Mouse (Mus musculus): ENCODE results near the gene Ifi208. TPM values are rescaled to one million over a fixed set of nuclear protein-coding genes. Genes with fewer than 3 reads are reported as not detected.
"Not testable (repeated sequence)": the region's sequence is repeated elsewhere in the genome, so short reads cannot be mapped to it uniquely, and the experiment has no call there.

Ifi208 gene
- 0.07 TPM in 1 of 2 replicates, not detected in the other for polyA plus RNA-seq (2016; fragmentation: Nextera tagmentation; extraction: Ambion mirVana)

DNA sequence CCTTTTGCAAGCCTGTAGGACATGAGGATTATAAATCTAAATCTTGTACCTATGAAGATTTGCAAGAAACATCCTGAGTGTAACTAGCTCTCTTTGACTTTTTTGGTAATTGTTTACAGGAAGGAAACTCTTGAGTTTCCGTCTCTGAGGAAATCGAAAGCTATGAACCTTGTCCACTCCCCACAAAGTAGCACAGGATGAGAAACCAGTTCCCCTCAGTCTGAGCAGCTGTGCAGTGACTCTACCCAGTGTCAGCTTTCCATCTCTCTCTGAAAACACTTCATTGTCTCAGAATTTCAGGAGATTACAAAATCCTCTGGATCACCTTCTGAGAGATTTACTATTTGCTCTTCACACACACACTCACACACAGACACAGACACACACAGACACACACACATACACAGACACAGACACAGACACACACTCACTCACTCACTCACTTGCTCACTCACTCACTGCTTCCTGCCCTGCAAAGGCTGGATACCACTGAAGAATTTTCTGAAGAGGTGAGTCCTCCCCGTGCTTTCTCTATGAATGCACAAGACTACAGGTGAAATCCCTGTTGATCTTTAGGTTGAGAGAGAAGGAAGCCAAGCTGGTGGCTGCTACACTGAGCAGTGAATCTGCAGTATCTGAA is at the start of gene Ifi208:
Ifi208 (plus strand) TSS at position 218 of the 640 bp plus-strand sequence.
- 45% methylated on average over 3 of the region's 3 CpGs for WGBS
- not testable (repeated sequence) for H3K27me3 ChIP-seq (replicated peaks; ENCODE audit: low read depth, poor library complexity, severe bottlenecking); H3K36me3 ChIP-seq (replicated peaks); H3K4me3 ChIP-seq; DNase-seq (ENCODE audit: low spot score); H3K9me3 ChIP-seq; H3K27ac ChIP-seq (replicated peaks); H3K4me1 ChIP-seq

DNA sequence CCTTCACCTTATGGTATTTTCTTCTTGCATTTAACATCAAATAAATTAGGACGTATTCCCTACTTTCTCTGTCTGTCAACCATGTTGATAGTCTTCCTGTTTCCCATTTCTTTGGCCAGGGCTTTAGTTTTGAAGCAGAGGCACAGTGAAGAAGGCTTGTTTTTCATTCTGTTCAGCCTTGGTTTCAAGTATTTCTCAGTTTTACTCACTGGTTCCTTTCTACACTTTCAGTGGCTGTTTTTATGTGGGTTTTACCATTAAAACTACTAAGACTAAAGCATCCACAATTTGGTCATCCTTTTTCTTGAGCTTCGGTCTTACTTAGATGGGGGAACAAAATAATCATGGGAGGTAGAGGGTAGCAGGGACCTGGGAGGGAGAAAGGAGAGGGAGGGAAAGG is 49.4 kb upstream of the Ifi208 start:
- Histone ChIP-seq H3K4me1 (no peaks in the 10 kb centered on the region), H3K36me3 (replicated peaks) (no peaks in the 10 kb centered on the region), H3K27me3 (replicated peaks; ENCODE audit: low read depth, poor library complexity, severe bottlenecking) (no peaks in the 10 kb centered on the region), H3K4me3 (no peak overlapping the region), H3K27ac (replicated peaks) (no peak overlapping the region), H3K9me3 (no peaks in the 10 kb centered on the region)
- WGBS, result 92% methylated on average over 2 of the region's 2 CpGs
- DNase-seq (ENCODE audit: low spot score), result no peak

DNA sequence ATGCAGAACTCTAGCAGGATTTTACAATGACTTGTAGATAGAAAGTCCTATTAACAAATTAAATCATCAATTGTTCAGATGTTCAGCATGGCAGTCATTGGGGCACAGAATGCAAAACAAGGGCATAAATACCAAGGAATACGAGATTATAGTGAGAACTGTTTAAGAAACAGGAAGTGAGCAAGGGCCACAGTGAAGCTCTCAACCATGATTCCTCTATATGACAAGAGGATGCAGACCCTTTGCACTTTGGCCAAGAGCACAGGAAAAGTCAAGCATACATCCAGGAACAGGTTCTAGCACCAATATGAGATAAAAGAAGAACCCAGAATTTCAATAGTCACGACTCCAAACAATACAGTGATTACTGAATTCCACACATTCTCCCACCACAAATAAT is 46.8 kb upstream of the Ifi208 start:
- no peak overlapping the region for H3K4me3 ChIP-seq
- no peaks in the 10 kb centered on the region for H3K36me3 ChIP-seq (replicated peaks)
- H3K9me3 ChIP-seq, result no peaks in the 10 kb centered on the region
- DNase-seq (ENCODE audit: low spot score), result no peak
- H3K27me3 ChIP-seq (replicated peaks; ENCODE audit: low read depth, poor library complexity, severe bottlenecking), result no peaks in the 10 kb centered on the region
- H3K27ac ChIP-seq (replicated peaks), result no peak overlapping the region
- H3K4me1 ChIP-seq, result no peaks in the 10 kb centered on the region
- WGBS, result 78% methylated on average over 2 of the region's 2 CpGs

DNA sequence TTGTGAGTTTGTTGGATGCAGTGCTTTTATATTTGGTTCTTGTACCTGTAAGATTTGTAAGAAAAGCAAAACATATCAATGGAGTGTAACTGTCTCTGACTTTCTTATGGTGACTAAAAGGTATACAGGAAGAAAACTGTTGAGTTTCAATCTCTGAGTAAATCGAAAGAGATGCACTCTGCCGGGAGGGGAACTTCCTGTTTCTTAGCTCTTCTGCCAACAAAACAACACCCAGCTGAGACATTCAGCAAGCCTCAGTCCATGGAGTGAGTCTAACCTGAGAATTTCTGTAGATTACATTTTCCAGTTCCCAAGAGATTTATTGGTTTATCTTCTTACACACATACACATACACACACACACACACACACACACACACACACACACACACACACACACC is 42.9 kb upstream of the Ifi208 start, which contains the start of gene Ifi209:
Ifi209 (plus strand) TSS at position 296 of the 400 bp plus-strand sequence.
- H3K4me3 ChIP-seq; H3K27me3 ChIP-seq (replicated peaks; ENCODE audit: low read depth, poor library complexity, severe bottlenecking); H3K4me1 ChIP-seq; H3K27ac ChIP-seq (replicated peaks); H3K9me3 ChIP-seq; H3K36me3 ChIP-seq (replicated peaks); DNase-seq (ENCODE audit: low spot score): not testable (repeated sequence)
- 80% methylated on average over 2 of the region's 2 CpGs for WGBS

DNA sequence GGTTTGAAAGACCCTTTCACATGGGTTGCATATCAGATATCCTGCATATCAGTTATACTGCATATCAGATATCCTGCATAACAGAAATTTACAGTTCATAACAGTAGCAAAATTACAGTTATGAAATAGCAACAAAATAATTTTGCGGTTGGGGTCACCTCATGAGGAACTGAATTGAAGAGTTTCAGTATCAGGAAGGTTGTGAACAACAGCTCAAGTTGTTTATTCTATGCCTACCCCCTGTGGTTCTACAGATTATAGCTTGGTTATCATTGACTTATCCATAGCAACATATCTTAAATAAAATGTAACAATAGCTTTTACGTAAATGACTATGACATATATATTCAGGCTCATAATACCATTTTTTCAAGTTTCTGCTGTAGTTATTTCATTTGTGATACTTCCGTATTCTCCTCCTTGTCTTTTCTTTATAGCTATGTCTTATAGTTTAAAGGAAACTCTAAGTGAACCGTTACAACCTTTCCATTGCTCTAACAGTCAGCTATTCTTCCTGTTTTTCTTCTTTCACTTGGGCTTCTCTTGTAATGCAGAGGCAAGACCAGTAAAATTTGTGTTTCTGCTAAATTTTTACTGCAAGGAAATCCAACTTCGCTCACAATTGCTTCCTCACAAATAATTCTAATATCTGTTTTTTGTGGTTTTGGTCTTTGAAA is 39.4 kb upstream of the Ifi208 start:
- no peaks in the 10 kb centered on the region for H3K4me1 ChIP-seq
- WGBS, result 89% methylated on average over 5 of the region's 5 CpGs
- no peak overlapping the region for H3K27ac ChIP-seq (replicated peaks)
- H3K27me3 ChIP-seq (replicated peaks; ENCODE audit: low read depth, poor library complexity, severe bottlenecking), result no peaks in the 10 kb centered on the region
- no peak for DNase-seq (ENCODE audit: low spot score)
- H3K4me3 ChIP-seq, result no peak overlapping the region
- H3K9me3 ChIP-seq, result no peaks in the 10 kb centered on the region
- H3K36me3 ChIP-seq (replicated peaks), result no peaks in the 10 kb centered on the region

DNA sequence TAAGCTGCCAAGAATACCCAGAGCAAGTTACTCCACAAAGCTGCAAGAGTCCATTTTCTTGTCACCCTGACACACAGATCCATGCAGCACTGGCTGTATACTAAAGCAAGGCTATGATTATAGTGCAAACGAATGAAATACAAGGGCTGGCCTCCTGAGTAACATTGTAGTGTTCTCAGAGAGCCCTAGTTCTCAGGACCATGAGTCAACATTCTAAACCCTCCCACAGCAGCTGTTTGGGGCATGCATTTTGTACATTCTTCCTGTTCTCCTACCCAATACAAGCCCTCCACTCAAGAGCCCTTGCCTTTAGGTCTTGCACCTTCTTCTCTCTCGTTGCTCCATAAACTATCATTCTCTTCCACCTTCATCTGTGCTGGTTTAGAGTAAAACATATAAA is 28.1 kb upstream of the Ifi208 start:
- H3K27ac ChIP-seq (replicated peaks), result no peak overlapping the region
- H3K9me3 ChIP-seq, result no peaks in the 10 kb centered on the region
- H3K36me3 ChIP-seq (replicated peaks), result no peaks in the 10 kb centered on the region
- H3K27me3 ChIP-seq (replicated peaks; ENCODE audit: low read depth, poor library complexity, severe bottlenecking), result no peaks in the 10 kb centered on the region
- WGBS, result 84% methylated on average over 2 of the region's 2 CpGs
- H3K4me1 ChIP-seq, result no peaks in the 10 kb centered on the region
- H3K4me3 ChIP-seq, result no peak overlapping the region
- DNase-seq (ENCODE audit: low spot score), result no peak

DNA sequence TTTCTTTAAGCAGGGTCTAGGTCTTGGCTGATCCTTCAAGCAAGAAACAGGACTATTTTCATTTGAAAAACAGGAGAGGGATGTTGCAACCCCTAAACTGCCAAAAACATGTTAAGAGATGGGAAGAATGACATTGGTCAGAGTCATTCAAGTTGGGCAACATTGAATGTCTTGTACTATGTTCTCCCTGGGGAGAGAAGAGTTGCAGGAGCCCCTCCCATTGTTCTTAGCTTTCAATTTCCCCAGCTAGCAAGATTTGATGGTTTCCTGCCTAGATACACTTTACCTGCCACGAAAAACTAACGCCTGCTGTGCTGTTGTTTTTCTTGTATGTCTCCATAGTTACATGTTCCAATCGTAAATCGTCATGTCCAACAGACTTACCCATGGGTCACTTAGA is 15.5 kb upstream of the Ifi208 start:
- Histone ChIP-seq H3K36me3 (replicated peaks) (no peaks in the 10 kb centered on the region), H3K27ac (replicated peaks) (no peak overlapping the region), H3K27me3 (replicated peaks; ENCODE audit: low read depth, poor library complexity, severe bottlenecking) (no peaks in the 10 kb centered on the region), H3K9me3 (no peaks in the 10 kb centered on the region), H3K4me3 (no peak overlapping the region), H3K4me1 (no peaks in the 10 kb centered on the region)
- 84% methylated on average over 4 of the region's 4 CpGs for WGBS
- DNase-seq (ENCODE audit: low spot score), result no peak

DNA sequence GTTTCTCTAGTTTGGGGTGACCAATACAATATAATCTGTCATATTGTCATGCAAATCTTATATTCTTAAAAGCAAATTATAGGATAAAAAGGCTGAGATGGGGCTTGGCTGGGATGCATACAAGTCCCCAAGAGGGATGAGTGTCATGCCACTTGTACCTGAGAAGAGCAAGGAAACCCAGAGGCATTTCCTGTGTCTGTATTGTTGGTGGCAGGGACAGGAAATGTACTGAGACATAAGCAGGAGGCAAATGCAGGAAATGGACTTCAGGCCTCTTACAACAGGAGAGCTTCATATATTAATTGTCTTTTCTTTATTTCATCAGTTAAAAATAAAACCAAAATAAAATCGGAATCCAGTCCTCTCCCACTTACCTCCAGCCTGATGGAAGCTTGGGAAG is 5.1 kb downstream of the Ifi208 start:
- not testable (repeated sequence) for H3K36me3 ChIP-seq (replicated peaks); H3K4me3 ChIP-seq; H3K27me3 ChIP-seq (replicated peaks; ENCODE audit: low read depth, poor library complexity, severe bottlenecking); H3K9me3 ChIP-seq; H3K27ac ChIP-seq (replicated peaks); DNase-seq (ENCODE audit: low spot score); H3K4me1 ChIP-seq
- WGBS, result 85% methylated on average over 1 of the region's 1 CpGs

DNA sequence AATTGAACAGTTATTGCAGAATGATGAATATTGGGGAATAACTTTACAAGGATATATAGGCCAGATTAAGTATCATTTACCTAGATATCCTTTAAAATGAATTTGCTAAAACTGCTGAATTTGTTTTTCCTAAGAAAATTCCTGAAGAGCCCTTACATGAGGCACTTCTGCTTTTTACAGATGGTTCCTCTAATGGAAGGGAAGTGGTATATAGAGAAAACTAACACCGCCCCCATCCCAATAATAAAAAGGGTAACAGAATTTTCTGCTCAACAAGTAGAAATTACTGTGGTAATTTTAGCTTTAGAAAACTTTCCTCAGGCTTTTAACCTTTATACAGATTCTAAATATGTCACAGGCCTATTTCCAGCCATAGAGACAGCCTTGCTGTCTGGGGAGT is 20.8 kb downstream of the Ifi208 start:
- 92% methylated on average over 1 of the region's 1 CpGs for WGBS
- no peak for DNase-seq (ENCODE audit: low spot score)
- Histone ChIP-seq H3K9me3 (no peaks in the 10 kb centered on the region), H3K27me3 (replicated peaks; ENCODE audit: low read depth, poor library complexity, severe bottlenecking) (no peaks in the 10 kb centered on the region), H3K4me3 (no peak overlapping the region), H3K4me1 (no peaks in the 10 kb centered on the region), H3K36me3 (replicated peaks) (no peaks in the 10 kb centered on the region), H3K27ac (replicated peaks) (no peak overlapping the region)

DNA sequence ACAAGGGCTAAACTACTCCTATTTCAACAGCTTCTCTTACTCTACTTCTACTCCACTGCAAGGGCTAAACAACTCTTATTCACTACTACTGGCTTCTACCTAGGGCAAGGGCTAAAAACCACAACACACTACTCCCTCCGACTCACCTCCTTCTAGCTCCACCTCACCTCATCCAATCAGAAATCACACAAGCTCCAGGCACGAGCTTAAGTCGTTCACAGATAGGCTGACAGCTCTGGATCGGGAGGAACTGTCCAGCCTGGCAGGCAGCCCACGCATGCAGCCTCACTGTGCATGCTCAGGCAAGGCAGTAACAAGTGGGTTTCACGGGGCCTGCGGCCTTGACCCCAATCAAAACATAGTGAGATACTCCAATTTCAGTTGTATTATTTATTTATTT is 59.7 kb downstream of the Ifi208 start:
- 31% methylated on average over 7 of the region's 7 CpGs for WGBS
- no peaks in the 10 kb centered on the region for H3K4me1 ChIP-seq
- no peak overlapping the region for H3K4me3 ChIP-seq
- no peaks in the 10 kb centered on the region for H3K27me3 ChIP-seq (replicated peaks; ENCODE audit: low read depth, poor library complexity, severe bottlenecking)
- H3K9me3 ChIP-seq, result no peaks in the 10 kb centered on the region
- peak; percentile 23 for DNase-seq (ENCODE audit: low spot score)
- H3K27ac ChIP-seq (replicated peaks), result no peak overlapping the region
- H3K36me3 ChIP-seq (replicated peaks), result no peaks in the 10 kb centered on the region

DNA sequence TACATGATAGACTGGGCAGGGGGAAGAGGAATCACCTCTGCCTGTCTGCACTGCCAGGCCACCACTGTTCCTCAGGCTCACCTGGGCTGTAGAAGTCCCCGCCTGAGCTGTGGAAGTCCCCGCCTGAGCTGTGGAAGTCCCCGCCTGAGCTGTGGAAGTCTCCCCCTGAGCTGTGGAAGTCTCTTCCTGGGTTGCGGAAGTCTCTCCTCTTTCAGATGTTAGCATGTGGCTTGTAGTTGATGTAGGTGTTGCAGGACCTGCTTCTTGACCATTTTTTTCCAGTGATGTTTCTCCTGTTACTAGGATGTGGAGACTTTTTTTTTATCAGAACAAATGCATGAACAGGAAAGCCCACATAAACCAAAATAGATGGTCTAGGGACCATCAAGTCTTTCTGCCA is 61.5 kb downstream of the Ifi208 start:
- H3K4me1 ChIP-seq; H3K27me3 ChIP-seq (replicated peaks; ENCODE audit: low read depth, poor library complexity, severe bottlenecking); DNase-seq (ENCODE audit: low spot score); H3K4me3 ChIP-seq; H3K27ac ChIP-seq (replicated peaks); H3K9me3 ChIP-seq; H3K36me3 ChIP-seq (replicated peaks): not testable (repeated sequence)
- WGBS, result 86% methylated on average over 4 of the region's 4 CpGs

DNA sequence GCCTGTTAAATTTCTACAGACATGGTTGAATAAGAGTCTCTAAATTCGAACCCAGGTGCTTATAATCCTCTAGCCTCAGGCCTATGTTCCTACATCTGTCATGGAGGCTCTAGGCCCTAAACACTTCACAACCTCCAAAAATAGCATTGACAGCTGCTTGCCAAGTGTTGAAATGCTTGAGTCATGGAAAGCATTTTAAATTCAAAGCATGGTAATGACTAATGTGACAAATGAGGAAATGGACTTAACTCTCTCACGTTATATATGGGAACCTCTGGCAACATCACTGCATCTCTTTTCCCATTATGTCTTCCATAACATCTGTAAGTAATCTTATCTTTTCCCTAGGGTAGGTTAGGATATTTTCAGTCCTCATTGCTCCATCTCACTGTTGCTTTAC is 63.5 kb downstream of the Ifi208 start:
- no peak for DNase-seq (ENCODE audit: low spot score)
- Histone ChIP-seq H3K36me3 (replicated peaks) (no peaks in the 10 kb centered on the region), H3K9me3 (no peaks in the 10 kb centered on the region), H3K27ac (replicated peaks) (no peak overlapping the region), H3K27me3 (replicated peaks; ENCODE audit: low read depth, poor library complexity, severe bottlenecking) (no peaks in the 10 kb centered on the region), H3K4me3 (no peak overlapping the region), H3K4me1 (no peaks in the 10 kb centered on the region)
- 68% methylated on average over 2 of the region's 2 CpGs for WGBS

DNA sequence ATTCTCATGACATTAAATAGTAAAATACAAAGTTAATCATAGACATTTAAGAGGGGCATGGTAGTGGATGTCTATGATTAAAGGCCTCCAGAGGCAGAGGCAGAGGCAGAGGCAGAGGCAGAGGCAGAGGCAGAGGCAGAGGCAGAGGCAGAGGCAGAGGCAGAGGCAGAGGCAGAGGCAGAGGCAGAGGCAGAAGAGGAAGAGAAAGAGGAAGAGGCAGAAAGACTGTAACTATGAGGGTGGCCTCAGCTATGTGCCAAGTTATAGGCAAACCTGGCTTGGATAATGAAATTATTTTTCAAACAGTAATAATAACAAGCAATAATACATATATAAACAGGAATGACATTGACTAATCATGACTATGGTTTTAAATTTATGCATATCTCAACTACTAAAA is 67.1 kb downstream of the Ifi208 start:
- no peaks in the 10 kb centered on the region for H3K9me3 ChIP-seq
- no peak overlapping the region for H3K27ac ChIP-seq (replicated peaks)
- no peaks in the 10 kb centered on the region for H3K36me3 ChIP-seq (replicated peaks)
- DNase-seq (ENCODE audit: low spot score), result no peak
- H3K4me3 ChIP-seq, result no peak overlapping the region
- no peaks in the 10 kb centered on the region for H3K4me1 ChIP-seq
- H3K27me3 ChIP-seq (replicated peaks; ENCODE audit: low read depth, poor library complexity, severe bottlenecking), result no peaks in the 10 kb centered on the region
